Mouse (Mus musculus) heart, adult 2 months (tissue): ENCODE measurements around the gene Pla2g12b.

ENCODE experiments used
- CTCF ChIP-seq: fragments of 200-600 bp; IDR thresholded peaks from 2 replicates; pipeline ENCODE4 v1.8.1; 2022; ENCODE audit warnings: antibody characterized with exemption, mild to moderate bottlenecking, moderate library complexity
- POLR2A ChIP-seq: fragments of 200-500 bp; IDR thresholded peaks from 2 replicates; pipeline ENCODE4 v1.6.1; 2011; ENCODE audit warnings: mild to moderate bottlenecking, low read depth, low read length, control low read depth; ENCODE audit not compliant: insufficient read depth

DNA sequence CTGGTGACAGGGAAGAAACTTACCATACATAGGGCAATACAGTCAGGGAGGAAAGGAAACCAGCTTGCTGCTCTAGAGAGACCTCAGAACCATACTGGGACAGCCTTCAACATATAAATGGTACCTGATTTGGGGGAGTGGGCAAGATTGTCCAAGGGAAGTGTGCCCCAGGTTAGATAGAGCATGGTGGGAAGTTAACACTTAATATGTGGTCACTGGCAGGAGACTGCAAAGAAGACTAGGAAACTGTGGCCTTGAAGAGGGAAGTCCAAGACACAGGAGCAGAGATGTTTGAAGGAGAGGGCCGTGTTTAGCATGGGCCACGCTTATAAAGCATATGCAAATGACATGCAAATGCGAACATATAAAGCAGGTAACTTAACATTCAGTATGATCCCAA is 40.6 kb downstream of the Pla2g12b start:
- TF ChIP-seq POLR2A: no peak
- TF ChIP-seq CTCF: no peak
